Mouse (Mus musculus): ENCODE measurements around the gene Aldh1b1.

DNA sequence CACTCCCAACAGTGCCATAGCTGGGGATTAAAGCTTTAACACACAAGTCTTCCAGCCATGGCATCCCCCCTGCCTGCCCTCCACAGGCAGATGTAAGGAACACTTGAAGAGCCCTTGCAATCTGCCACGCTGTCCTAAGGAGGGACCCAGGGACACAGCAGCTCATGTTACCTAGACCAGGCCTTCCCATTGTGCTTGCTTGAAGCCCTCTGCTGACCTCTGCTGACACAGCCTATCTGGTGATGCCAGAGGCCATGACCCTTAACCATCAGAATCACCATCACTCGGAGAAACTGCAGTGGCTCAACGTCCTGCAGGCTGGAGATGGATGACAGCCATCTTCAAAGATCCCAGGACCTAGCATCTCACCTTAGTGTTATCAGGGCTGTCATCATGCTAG lies 23.2 kb downstream of the Aldh1b1 start:
- TF ChIP-seq CTCF (IDR thresholded peaks at IDR 0.05; ENCODE audit: control insufficient read depth, insufficient read depth, insufficient read length) (no peak), MAX (IDR thresholded peaks at IDR 0.05) (no peak)
